Mouse (Mus musculus) c-Kit-positive CD71-negative TER-119-negative erythroid progenitor cells, embryonic 14.5 days (primary cell): ENCODE data around the gene Kcng4.

Experiments
- DNase-seq: peaks from one replicate; pipeline ENCODE4 v3.0.0-alpha.2; 2013; ENCODE audit warnings: low read depth

Gene Kcng4

DNA sequence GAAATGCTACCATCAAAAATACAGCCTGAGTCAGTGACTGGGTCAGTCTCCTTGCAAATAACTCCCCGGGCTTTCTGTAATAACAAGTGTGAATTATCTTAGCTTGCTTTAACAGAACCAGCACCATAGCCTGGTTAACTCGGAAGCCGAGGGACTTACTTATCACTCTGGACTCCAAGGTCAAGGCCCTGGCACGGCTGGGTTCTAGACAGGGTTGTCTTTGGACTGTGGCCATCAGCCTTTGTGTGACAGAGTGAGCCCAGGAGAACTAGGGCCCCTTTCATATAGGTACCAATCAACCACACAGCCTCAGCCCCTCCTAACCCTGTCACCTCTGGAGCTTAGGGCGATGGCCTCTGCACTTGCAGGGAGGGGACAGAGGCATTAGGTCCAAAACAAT is 5.6 kb upstream of the Kcng4 start:
- no peak for DNase-seq

DNA sequence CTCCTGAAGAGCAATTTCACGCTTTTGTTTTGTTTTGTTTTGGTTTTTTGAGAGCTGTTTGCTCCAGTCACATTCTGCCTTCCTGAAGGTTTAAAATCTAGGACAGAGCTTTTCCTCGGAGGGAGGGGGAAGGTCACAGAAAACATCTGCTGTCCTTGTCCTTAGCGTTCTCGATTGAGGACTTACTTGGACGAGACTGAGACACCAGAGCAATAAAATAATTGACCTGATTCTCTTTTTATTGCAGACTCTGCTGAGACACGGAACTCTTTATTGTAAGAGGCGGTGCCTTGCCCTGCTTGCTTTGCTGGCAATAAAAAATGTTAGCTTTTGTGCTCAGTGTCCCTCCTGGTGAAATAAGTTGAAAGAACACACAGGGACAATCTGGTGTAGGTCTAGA is 4.3 kb upstream of the Kcng4 start:
- DNase-seq = no peak

DNA sequence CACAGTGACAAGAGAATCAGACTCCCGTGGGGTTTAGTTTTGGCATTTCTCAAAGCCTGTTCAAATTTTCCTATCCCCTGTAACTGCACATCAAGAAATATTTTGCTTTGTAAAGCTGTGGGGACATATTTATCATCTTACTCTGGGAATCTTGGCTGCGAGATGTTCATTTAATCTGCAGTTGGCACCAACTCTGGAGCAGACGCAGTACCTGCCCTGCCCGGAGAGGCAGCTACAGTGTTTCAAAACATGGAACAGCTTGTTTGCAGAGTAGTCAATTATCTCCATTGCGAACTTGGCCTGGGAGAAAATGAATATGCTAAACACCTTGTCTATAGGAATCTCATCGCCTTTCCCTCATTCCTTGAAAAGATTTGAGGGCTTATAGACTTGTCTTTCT is 2.8 kb upstream of the Kcng4 start:
- DNase-seq = no peak

DNA sequence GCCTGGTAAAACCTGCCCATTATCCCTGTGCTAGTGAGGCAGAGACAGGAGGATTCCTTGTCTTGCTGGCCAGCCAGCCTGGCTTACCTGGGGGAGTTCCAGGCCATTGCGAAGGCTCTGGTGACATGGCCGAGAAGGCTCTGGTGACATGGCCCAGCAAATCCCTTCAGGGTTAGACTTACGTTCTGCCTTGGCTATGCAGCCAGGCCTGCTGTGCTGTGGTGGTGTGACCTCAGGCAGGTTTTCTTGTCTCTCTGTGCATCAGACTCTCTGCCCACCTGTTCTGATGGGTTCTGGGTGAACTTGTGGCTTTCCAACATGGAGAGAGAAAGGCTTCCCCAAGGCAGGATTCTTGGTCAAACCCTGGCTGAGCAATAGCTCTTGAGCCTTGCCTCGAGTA is 1.9 kb upstream of the Kcng4 start:
- no peak for DNase-seq

DNA sequence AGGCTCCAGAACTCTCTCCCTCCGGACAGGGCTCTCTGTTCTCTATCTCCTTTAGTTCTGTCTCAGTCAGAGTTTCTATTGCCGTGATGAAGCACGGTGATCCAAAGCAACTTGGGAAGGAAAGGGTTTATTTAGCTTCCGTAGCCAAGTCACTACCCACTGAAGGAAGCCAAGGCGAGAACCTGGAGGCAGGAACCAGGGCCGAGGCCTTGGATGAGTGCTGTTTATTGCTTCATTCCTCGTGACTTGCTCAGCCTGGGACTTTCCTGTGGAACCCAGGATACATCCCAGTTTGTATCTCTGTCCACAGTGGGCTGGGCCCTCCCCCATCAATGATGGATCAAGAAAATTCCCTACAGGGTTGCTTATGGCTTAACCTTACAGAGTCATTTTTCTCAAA is 1.3 kb upstream of the Kcng4 start:
- DNase-seq = no peak

DNA sequence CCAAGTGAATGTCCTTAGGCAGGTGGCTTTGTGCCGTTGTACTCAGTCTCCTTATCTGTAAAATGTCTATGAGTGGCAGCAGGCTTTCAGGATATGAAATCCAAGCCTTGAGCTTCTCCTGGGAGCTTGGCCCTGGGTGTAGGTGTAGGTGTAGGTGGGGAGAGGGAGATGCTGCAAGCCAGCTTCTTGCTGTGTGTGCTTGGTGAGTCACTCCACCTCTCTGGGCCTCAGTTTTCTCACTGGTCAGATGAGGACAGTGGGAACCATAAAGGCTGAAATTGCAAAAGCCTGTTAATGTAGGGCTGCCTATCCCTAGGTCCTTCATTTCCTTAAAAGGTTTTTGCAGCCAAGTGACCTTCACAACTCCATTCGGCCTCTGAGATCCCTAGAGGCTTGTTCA is 478 bp upstream of the Kcng4 start:
- no peak for DNase-seq

DNA sequence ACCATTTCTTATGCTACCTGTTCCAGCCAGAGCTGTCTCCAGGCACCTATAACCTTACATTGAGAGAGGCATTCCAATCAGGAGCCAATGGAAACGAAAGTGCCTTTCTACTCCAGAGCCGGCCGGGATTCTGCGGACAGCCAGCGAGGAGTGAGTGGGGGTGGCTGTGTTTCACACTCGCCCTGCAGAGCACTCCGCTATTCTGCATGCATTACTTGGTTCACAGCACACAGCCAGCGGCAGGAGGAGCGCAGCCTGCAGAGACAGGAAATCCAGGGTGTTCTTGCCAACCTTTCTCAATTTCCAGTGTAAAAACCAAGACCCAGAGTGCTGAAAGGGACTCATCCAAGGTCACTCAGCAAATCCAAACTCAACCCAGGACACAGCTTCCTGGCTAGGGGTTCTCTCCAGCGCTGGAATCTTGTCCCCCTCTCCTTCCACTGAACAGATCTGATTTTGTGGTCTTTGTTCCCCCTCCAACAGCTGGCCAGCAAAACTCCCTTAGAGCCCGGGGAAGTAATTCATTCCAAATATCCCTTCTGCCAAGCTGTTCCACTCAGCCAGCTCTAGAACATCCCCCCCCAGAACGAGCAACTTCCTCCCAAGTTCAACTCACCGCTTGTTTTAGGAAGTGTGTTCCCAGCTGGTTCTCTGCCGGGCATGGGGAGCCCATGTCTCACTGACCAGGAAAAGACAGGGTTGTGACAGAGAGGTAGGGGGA is 704 bp downstream of the Kcng4 start:
- no peak for DNase-seq

DNA sequence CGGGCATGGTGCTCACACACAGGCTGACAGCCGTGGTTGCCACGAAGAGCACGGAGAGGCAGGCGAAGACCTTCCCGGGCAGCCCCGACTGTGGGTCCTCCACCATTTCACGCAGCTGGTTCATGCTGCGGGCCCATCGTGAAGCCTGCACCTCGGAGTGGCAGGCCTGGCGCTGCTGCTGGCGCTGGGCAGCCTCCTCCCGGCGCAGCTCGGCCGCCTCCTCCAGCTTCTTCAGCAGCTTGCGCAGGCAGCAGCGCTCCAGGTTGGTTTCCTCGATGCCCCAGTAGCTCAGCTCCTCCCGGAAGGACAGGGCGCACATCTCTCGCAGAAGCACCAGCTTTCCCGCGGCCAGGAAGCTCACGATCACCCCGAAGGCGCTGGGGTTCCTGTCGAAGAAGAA is 2.6 kb downstream of the Kcng4 start:
- DNase-seq = no peak

DNA sequence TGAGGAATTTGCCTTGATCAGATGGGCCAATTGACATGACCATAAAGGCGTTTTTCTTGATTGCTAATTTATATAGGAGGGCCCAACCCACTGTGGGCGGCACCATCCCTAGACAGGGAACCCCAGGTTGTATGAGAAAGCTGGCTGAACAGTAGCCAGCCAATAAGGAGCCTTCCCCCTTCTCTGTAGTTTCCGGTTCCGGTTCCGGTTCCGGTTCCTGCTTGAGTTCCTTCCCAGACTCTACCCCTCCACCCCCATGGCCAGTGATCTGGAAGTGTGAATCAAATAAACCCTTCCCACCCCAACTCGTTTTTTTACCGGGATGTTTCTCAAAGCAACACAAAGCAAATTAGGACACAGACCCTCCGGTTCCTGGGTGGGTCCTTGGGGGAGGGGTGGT is 3.2 kb downstream of the Kcng4 start:
- DNase-seq = no peak

DNA sequence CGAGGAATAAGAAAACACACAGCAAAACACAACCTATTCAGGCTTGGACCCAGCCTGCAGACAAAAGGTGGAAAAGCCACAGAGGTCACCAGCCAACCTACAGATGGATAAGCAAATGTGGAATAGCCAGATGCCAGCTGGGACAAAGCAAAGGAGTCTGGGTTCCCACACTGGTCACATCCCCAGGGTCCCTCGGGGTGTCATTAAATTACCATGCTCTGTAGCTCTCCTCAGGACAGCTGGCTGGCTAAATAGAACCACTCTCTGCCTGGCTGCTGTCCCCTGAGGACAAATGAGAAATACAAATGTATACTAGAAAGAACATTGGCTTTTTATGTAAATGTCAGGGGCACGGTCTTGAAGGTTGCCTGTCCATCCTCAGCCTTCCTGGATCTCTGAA is 4.6 kb downstream of the Kcng4 start:
- DNase-seq = no peak

DNA sequence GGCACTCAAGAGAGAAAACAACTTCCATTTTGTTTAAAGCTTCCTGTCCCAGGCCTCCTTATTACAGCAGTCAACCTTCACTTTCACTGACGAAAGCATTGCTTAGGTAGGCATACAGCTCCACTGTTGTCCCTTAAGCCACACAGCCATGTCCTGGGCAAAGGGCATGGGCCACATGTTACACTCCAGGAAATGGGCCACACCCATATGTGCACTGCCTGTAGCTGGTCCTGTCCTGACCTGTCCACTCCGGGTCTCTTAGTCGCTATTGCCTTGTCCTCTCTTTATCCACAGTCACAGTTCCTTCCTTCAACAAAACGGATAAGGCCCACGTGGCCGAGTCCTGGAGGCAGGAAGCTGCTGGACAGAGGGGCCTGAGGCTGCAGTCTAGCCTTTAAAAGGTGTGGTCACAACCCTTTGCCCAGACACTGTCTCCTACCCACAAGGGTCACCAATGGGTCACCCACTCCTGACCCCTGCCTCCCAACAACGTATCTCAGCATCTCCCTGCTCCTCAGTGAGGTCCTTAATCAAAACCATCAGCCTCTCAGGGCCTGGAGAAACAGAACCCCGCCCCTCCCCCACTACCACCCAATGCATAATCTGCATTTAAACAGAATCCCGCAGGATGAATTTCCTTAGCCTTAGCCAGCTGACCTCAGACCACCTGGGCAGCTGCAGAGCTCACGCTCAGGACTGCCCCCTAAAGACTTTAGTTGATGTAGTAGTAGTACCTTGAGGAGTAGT is 7.7 kb downstream of the Kcng4 start:
- DNase-seq = no peak

DNA sequence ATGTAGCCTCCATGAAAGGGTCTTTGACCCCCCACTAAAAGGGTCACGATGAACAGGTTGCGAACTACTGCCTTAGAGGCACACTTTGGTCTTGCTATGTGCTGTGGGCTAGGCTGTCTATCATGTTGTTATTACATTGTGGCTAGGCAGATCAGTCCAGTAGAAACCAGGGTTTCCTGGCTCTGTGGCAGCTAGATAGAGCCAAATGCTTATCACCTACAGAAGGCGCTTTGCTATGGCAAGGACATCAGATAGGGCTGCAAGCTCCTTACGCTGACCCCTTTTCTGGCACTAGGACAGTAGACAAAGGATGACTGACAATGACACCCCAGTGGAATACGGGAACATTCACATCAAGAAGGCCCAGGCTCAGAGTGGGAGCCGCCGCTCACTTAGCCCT is 8.3 kb downstream of the Kcng4 start:
- DNase-seq = no peak

DNA sequence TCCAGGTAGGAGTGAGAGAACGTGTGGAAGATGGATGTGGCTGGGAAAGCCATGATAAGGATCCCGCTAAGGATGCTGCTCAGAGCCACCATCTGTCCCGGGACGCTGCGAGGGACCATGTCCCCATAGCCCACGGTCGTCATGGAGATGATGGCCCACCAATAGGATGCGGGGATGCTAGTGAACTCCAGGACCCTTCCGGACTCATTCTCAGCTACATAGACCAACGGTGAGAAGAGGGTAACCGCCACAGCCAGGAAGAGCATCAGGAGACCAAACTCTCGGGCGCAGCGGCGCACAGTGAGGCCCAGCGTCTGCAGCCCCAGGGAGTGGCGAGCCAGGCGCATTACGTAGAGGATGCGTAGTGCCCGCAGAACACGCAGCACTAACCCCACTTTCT is 9.7 kb downstream of the Kcng4 start:
- no peak for DNase-seq

DNA sequence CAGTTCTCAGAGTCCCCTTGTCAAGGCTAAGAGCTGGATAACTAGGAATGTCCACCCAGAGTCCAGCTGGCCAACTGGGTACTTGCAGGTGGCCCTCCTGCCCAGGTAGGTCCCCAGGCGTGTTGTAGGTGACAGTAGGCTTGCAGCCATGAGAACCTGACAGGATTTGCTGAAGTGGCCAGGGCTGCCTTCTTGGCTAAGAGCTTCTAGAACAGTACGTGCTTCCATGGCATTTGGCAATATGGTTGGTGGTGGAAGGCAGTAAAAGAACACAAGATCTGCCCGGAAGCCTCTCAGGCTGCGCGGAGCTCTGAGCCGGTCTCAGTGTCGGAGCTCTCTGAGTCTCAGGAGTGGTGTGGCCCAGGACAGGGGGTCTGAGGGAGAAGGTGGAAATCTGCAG is 10.6 kb downstream of the Kcng4 start:
- DNase-seq = no peak

DNA sequence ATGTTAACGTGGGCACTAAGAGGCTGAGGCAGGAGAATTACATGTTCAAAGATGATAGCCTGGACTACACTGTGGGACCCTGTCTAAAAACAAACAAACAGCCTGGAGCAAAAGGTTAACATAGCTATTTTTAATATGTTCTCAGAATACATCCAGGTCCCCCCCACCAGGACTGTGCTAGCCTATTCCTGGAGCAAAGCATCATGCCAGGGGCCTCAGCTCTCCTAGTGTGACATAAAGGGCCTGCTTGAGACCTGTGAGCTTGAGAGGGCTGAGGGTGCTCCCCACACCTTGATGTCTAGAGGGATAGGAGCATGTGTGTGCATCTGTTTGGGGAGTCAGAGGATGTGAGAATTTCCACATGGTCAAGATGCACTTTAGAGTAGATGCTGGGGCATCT is 11.7 kb downstream of the Kcng4 start:
- DNase-seq = no peak

DNA sequence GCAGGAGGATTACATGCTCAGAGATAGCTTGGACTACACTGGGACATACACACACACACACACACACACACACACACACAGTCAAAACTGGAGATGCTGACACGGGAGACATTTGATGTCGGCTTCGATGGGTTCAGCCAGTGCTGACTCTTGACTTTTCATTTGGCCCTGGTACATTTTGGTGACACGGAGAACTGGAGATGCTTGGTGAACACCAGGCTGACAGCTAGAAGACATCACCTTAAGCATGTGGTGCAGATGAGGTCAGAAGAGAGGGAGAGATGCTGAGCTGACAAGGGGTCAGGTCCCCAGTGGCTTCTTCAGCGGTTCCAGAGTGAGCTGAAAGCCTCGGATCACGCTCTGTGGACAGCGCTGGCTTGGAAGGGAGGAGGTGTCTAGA is 12.4 kb downstream of the Kcng4 start:
- DNase-seq = no peak

DNA sequence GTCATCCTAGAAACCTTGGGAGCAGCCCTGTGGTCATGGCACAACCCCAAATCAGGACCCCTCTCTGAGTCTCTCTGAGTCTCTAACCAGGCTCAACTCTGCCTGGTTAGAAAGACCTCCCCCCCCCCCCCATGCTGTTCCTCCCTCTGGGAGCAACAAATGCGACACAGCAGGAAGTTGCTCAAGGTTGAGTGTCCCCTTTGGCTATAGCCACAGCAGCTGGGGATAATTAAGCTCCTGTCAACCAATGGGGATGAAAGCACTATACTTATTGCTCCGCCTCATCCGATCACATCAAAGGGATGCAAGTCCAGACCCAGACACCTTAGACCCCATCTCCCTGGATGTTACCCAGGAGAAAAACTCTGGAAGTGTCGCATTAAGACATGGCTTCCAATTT is 12.9 kb downstream of the Kcng4 start:
- no peak for DNase-seq

DNA sequence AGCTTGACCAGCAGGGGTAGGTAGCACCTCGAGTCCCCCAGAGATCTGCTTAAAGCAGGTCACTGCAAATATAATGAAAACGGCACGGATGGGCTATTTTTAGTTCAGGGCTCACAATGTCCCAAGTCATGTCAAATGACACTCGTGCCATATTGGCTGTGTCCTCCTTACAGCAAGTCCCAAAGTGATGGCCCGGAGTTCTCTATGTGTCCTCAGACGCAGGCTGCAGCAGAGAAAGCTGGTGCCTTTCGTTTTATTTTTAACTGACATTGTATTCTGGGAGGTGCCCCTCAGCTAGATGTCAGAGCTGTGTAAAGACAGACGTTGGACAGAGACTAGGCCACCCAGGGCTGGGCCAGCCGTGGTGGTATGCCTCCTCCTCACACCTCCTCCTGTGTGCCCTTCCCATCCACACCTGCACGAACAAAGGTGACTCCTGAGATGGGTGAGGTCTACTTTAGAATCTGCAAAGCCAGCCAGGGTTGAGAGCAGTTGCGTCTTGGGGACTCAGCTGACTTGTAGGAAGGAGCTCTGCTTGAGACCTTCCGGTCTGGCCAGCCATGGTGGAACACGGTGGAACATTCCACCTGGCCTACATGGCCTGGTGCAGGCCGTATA is 14.5 kb downstream of the Kcng4 start:
- no peak for DNase-seq

DNA sequence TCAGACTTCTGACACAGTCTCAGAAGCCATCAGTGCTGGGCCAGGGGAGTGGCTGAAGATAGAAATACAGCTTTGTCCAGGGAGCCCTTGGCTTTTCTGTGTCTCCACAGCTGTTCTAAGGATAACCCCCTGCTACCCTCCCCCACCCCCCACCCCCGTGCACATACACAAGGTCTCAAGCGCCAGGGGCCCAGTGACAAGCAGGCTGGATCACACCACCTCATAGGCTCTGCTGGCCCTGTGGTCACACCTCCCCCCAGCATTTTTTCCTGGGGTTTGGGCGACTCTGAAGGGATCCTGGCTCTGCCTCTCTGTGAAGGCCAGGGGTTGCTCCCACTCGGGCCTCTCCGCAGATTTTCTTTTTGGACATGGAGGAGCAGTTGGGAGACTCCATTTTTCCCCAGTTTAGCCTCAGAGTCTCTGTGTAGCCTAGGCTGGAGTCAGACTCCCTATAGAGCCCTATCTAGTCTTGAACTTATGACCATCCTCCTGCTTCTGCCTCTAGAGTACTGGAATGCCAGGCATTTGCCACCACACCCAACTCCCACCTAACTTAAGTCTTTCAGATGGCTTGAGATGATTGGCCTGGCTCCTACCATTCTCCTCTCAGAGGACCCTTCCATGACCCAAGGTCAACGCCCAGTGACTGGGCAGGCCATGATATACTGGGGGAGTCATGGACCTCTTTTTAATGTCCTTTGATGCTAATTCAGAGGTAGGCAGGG is 15.2 kb downstream of the Kcng4 start:
- DNase-seq = no peak

DNA sequence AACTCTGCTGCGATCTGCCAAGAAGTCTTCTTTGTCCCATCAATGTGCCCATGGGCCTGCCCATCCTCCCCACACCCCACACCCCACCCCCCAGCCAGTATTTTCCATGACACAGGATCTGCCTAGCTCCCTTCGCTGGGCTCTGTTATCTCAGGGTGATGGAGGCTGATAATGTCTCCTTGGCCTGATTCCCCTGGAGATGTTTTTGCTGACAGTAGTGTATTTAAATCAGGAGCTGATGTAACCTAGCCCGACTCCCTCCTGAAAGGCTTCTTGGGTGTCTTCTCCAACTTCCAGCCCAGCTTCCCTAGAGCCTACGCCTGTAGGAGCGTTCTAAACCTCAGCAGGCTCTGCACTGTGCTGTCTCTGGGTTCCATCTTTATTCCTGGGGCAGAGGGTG is 16.6 kb downstream of the Kcng4 start:
- no peak for DNase-seq

DNA sequence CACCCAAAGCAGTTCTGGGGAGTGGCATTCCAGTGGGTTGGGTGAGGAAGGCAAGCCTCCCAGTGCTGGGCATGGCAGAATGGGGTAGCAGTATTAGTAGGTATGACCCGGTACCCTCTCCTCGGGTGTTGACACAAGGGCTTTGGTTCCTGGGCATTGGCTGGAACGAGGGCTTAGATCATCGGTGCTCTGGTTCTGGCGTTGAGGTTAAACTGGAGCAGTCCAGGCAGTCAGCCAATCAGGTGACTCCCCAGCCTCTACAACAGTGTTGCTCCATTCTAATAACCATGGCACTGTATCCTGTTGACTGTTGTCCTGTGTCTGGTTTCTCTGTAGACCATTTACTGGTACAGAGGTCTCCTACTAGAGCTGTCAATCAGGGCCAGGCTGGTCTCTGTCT is 17.9 kb downstream of the Kcng4 start:
- no peak for DNase-seq

DNA sequence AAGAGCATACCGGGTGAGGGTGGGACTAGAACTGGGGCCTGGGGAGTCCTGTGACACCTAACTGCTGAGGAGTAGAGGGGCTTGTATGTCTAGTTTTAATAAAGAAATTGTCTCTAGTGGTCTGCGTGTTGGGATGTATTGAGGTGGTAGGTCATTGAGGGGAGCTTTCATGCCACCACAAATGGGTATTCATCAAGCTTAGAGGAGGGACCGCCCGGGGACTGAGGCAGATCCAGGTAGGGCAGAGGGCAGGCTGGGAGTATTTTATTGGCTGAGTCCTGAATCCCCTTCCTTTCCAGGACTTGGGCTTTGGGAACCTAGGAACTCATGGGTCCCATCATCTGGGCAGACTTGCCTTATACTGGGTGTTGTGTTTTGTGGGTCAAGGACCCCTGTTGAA is 18.7 kb downstream of the Kcng4 start:
- DNase-seq = no peak

DNA sequence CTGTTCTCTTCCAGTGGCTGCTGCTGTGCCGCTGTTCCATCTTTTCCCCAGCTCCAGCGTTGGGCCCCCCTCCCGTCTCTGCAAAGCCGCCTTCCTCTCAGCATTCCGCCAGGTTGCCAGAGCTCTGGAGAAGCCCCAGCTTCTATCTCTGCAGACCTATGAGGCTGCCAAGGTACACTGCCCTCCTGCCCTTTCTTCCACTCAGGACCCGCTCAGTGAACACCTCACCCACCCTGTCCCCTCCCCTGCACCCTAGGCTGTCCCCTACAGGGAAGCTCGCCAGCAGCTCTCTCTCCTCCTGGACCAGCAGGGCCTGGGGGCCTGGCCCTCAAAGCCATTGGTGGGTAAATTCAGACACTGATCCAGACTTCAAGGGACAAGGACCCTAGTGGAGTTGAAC is 19.1 kb downstream of the Kcng4 start:
- DNase-seq = no peak
